Mouse (Mus musculus): ENCODE measurements around the gene Ptprd. TPM values are rescaled to one million over a fixed set of nuclear protein-coding genes. Genes with fewer than 3 reads are reported as not detected.

Ptprd gene
- polyA plus RNA-seq (2016; fragmentation: Nextera tagmentation; extraction: Ambion mirVana), result 10.1 and 15.5 TPM in 2 replicates

GRCm38 (mm10) chr4:78211529-78212494 lies at the start of gene Ptprd:
Gene Ptprd, minus strand, starts transcription at chr4:78211961.
- Histone ChIP-seq H3K4me1 (replicated peaks) (peaks cover 8% of the 10 kb centered on the region; the same call in 1 of the 2 replicates), H3K27ac (peak within 1 kb of the TSS; percentile 67)

DNA sequence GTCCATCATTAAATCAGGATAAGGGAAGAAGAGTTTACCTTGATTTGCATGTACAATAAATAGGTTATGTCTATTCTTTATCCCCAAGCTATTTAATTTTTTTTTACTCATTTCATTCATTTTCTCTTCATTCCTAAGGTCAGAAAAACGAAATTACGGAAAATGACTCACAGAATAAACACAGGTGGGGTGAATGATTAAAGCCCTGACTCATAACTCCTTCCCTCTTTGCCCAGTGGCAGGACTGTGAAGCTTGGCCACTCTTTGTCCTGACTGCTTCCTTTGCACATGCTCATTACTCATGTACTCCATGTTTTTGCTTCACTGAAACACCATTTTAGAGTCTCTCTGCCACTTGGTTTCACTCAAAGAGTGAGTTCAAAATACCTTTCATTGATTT lies 24.1 kb upstream of the Ptprd start:
- DNase-seq (ENCODE audit: low spot score), result no peak
- Histone ChIP-seq H3K27ac (no peak overlapping the region), H3K27me3 (ENCODE audit: insufficient read depth, poor library complexity, severe bottlenecking) (no peaks in the 10 kb centered on the region), H3K4me3 (no peak overlapping the region), H3K36me3 (no peaks in the 10 kb centered on the region), H3K4me1 (replicated peaks) (no peaks in the 10 kb centered on the region), H3K9me3 (no peaks in the 10 kb centered on the region)
- WGBS, result 78% methylated on average over 2 of the region's 2 CpGs

More at GRCm38 (mm10) chr4:78211529-78212494, at the start of gene Ptprd:
- Histone ChIP-seq H3K36me3 (no peaks in the 10 kb centered on the region), H3K4me3 (peak within 1 kb of the TSS; percentile 64), H3K27me3 (ENCODE audit: insufficient read depth, poor library complexity, severe bottlenecking) (peaks cover 33% of the 10 kb centered on the region), H3K9me3 (no peaks in the 10 kb centered on the region)
- under 1% methylated on average over 86 of the region's 86 CpGs for WGBS
- peak; percentile 61 for DNase-seq (ENCODE audit: low spot score)

GRCm38 (mm10) chr4:78235316-78235715 lies 23.6 kb upstream of the Ptprd start:
- Histone ChIP-seq H3K9me3 (no peaks in the 10 kb centered on the region), H3K27me3 (ENCODE audit: insufficient read depth, poor library complexity, severe bottlenecking) (no peaks in the 10 kb centered on the region)

GRCm38 (mm10) chr4:78234681-78235080 lies 22.9 kb upstream of the Ptprd start:
- DNase-seq (ENCODE audit: low spot score), result no peak
- Histone ChIP-seq H3K27me3 (ENCODE audit: insufficient read depth, poor library complexity, severe bottlenecking) (no peaks in the 10 kb centered on the region), H3K9me3 (no peaks in the 10 kb centered on the region), H3K36me3 (no peaks in the 10 kb centered on the region), H3K4me1 (replicated peaks) (no peaks in the 10 kb centered on the region), H3K4me3 (no peak overlapping the region), H3K27ac (no peak overlapping the region)
- 86% methylated on average over 1 of the region's 1 CpGs for WGBS

More at GRCm38 (mm10) chr4:78235316-78235715, 23.6 kb upstream of the Ptprd start:
- no peak for DNase-seq (ENCODE audit: low spot score)
- Histone ChIP-seq H3K36me3 (no peaks in the 10 kb centered on the region), H3K4me3 (no peak overlapping the region), H3K4me1 (replicated peaks) (no peaks in the 10 kb centered on the region), H3K27ac (no peak overlapping the region)
- 81% methylated on average over 2 of the region's 2 CpGs for WGBS

GRCm38 (mm10) chr4:78213949-78214348 lies 2.2 kb upstream of the Ptprd start:
- Histone ChIP-seq H3K9me3 (no peaks in the 10 kb centered on the region), H3K4me3 (no peak overlapping the region), H3K4me1 (replicated peaks) (peaks cover 8% of the 10 kb centered on the region; the same call in 1 of the 2 replicates), H3K27ac (no peak overlapping the region), H3K27me3 (ENCODE audit: insufficient read depth, poor library complexity, severe bottlenecking) (peaks cover 33% of the 10 kb centered on the region), H3K36me3 (no peaks in the 10 kb centered on the region)
- DNase-seq (ENCODE audit: low spot score), result no peak
- 62% methylated on average over 4 of the region's 4 CpGs for WGBS

- H3K27ac ChIP-seq, result no peak overlapping the region
- H3K9me3 ChIP-seq, result no peaks in the 10 kb centered on the region
- no peak for DNase-seq (ENCODE audit: low spot score)
- peaks cover 8% of the 10 kb centered on the region; the same call in 1 of the 2 replicates for H3K4me1 ChIP-seq (replicated peaks)
- H3K27me3 ChIP-seq (ENCODE audit: insufficient read depth, poor library complexity, severe bottlenecking), result peaks cover 33% of the 10 kb centered on the region
- H3K36me3 ChIP-seq, result no peaks in the 10 kb centered on the region
- H3K4me3 ChIP-seq, result no peak overlapping the region
- 68% methylated on average over 4 of the region's 4 CpGs for WGBS
Observed at GRCm38 (mm10) chr4:78212941-78213340, 1.2 kb upstream of the Ptprd start.

DNA sequence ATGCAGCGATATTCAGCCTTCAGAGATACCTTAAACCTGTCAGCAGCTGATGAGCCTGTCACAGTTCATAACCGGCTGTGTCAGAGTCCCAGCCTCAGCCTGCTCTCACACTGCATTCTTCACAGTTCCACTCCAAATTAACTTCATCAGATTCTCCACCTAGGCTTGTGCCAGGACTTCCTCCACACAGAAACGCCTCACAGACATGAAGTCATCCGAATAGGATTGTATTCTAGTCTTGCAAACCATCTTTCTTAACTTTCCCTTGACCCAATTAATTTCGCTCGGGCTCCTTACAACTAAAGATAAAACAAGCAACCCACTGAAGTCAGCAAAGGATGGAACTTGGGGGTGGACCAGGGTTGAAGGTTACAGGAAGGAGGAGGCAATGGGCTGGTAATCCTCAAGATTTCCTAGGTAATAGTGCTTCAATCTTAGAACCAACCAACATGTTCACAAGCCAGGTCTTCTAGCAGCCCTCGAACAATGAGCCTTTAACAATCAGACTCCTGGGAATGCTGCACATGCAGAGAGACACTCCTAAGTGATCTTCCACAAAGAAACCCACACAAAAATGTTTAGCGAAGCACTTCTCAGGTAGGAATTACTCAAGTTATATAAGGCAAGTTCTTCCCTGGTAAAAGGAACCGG lies 758 bp downstream of the Ptprd start:
- peaks cover 8% of the 10 kb centered on the region; the same call in 1 of the 2 replicates for H3K4me1 ChIP-seq (replicated peaks)
- no peaks in the 10 kb centered on the region for H3K36me3 ChIP-seq
- WGBS, result 35% methylated on average over 9 of the region's 9 CpGs
- peaks cover 33% of the 10 kb centered on the region for H3K27me3 ChIP-seq (ENCODE audit: insufficient read depth, poor library complexity, severe bottlenecking)
- DNase-seq (ENCODE audit: low spot score), result no peak
- no peak overlapping the region for H3K27ac ChIP-seq
- no peaks in the 10 kb centered on the region for H3K9me3 ChIP-seq
- peak overlapping the region; percentile 64 for H3K4me3 ChIP-seq

GRCm38 (mm10) chr4:78205018-78205417 lies 6.7 kb downstream of the Ptprd start:
- no peak for DNase-seq (ENCODE audit: low spot score)
- WGBS, result 66% methylated on average over 3 of the region's 3 CpGs
- no peak overlapping the region for H3K27ac ChIP-seq

DNA sequence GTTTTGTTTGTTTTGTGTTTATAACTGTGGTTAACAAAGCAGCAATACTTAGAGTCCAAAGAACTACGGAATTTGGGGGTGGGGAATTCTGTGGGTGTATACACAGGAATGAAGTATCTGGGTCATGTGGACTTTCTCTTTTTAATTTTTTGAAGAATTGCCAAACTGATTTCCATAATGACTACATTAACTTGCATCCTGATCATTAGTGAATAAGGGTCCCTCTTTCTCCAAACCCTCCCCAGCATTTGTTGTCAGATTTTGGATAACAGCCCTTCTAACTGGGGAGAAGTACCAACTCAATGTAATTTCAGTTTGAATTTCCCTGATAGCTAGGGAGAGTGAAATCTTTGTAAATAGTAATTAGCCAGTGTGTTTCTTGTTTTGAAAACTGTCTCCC lies 43.3 kb downstream of the Ptprd start:
- H3K27ac ChIP-seq, result no peak overlapping the region
- WGBS, result 80% methylated on average over 1 of the region's 1 CpGs
- H3K9me3 ChIP-seq, result no peaks in the 10 kb centered on the region
- H3K4me1 ChIP-seq (replicated peaks), result no peaks in the 10 kb centered on the region
- no peaks in the 10 kb centered on the region for H3K27me3 ChIP-seq (ENCODE audit: insufficient read depth, poor library complexity, severe bottlenecking)
- no peaks in the 10 kb centered on the region for H3K36me3 ChIP-seq
- DNase-seq (ENCODE audit: low spot score), result no peak
- H3K4me3 ChIP-seq, result no peak overlapping the region

More at GRCm38 (mm10) chr4:78205018-78205417, 6.7 kb downstream of the Ptprd start:
- Histone ChIP-seq H3K9me3 (no peaks in the 10 kb centered on the region), H3K36me3 (no peaks in the 10 kb centered on the region), H3K4me1 (replicated peaks) (no peaks in the 10 kb centered on the region), H3K4me3 (no peak overlapping the region), H3K27me3 (ENCODE audit: insufficient read depth, poor library complexity, severe bottlenecking) (no peaks in the 10 kb centered on the region)

- 85% methylated on average over 3 of the region's 3 CpGs for WGBS
- Histone ChIP-seq H3K9me3 (no peaks in the 10 kb centered on the region), H3K36me3 (no peaks in the 10 kb centered on the region), H3K27me3 (ENCODE audit: insufficient read depth, poor library complexity, severe bottlenecking) (no peaks in the 10 kb centered on the region), H3K4me3 (no peak overlapping the region), H3K4me1 (replicated peaks) (no peaks in the 10 kb centered on the region), H3K27ac (no peak overlapping the region)
- DNase-seq (ENCODE audit: low spot score), result no peak
Observed at GRCm38 (mm10) chr4:78160451-78160850, 51.3 kb downstream of the Ptprd start.

GRCm38 (mm10) chr4:78150561-78150960 lies 61.2 kb downstream of the Ptprd start:
- H3K27ac ChIP-seq, result no peak overlapping the region
- no peaks in the 10 kb centered on the region for H3K36me3 ChIP-seq
- no peak overlapping the region for H3K4me3 ChIP-seq
- WGBS, result 53% methylated on average over 1 of the region's 1 CpGs
- H3K27me3 ChIP-seq (ENCODE audit: insufficient read depth, poor library complexity, severe bottlenecking), result no peaks in the 10 kb centered on the region
- no peaks in the 10 kb centered on the region for H3K4me1 ChIP-seq (replicated peaks)
- DNase-seq (ENCODE audit: low spot score), result no peak
- no peaks in the 10 kb centered on the region for H3K9me3 ChIP-seq

- Histone ChIP-seq H3K4me1 (replicated peaks) (no peaks in the 10 kb centered on the region), H3K9me3 (no peaks in the 10 kb centered on the region), H3K27ac (no peak overlapping the region), H3K4me3 (no peak overlapping the region), H3K36me3 (no peaks in the 10 kb centered on the region), H3K27me3 (ENCODE audit: insufficient read depth, poor library complexity, severe bottlenecking) (no peaks in the 10 kb centered on the region)
- 84% methylated on average over 1 of the region's 1 CpGs for WGBS
- no peak for DNase-seq (ENCODE audit: low spot score)
Observed at GRCm38 (mm10) chr4:78142767-78143148, 69.0 kb downstream of the Ptprd start.

All from hindbrain, embryonic 10.5 days (tissue).